In the genomic region with DNA sequence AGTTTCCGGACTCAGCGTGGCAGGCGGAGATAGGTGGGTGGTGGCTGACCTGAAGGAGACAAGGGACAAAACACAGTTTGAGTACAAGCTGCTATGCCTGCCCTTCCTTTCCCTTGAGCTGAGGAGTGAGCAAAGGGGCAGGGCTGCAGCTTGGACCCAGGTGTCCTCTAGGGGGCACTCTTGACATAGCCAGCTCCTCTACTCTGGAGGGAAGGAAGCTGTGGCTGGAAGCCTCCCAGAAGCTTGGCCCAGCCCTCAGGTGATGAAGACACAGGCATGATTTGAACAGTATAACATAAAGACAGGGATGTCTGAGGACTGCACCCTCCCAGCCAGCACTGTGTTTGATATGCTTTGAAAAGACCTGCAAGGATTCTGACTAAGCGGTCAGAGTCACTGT, we compare ENCODE assay signal across 7 mouse cellular contexts. TPM values are rescaled to one million over a fixed set of nuclear protein-coding genes. Genes with fewer than 3 reads are reported as not detected.
DNase-seq lines count a peak whose midpoint lies in the region; ATAC-seq lines count a peak whose summit lies in the region.

No protein-coding gene starts in this region.

- no peak overlapping the region for H3K4me2 ChIP-seq in intestine, embryonic 15.5 days (replicated peaks)
- H3K4me2 ChIP-seq in midbrain, embryonic 13.5 days (replicated peaks), result no peak overlapping the region

- intact Hi-C loops in gastrocnemius, postnatal 14 days (cut with DNase I; ENCODE audit: low total_unique reads), result loop anchor here (5.0 kb wide), 1 partner anchor 215 kb away; no protein-coding TSS in a partner anchor
- intact Hi-C loops in left cerebral cortex, postnatal 14 days (cut with DNase I), result loop anchor here (2.0 kb wide), 2 partner anchors 144 to 214 kb away; partner anchors contain the start of gene Osbpl3

- no peaks in the 10 kb centered on the region for H3K9me3 ChIP-seq in intestine, embryonic 15.5 days
- no peaks in the 10 kb centered on the region for H3K9me3 ChIP-seq in midbrain, embryonic 13.5 days

- ATAC-seq in intestine, embryonic 15.5 days, result peak; percentile 74
- ATAC-seq in midbrain, embryonic 13.5 days, result peak; percentile 88

- no peaks in the 10 kb centered on the region for H3K36me3 ChIP-seq in intestine, embryonic 15.5 days
- no peaks in the 10 kb centered on the region for H3K36me3 ChIP-seq in midbrain, embryonic 13.5 days

- H3K27me3 ChIP-seq in intestine, embryonic 15.5 days (replicated peaks), result no peaks in the 10 kb centered on the region
- H3K27me3 ChIP-seq in midbrain, embryonic 13.5 days, result no peaks in the 10 kb centered on the region

- DNase-seq in adrenal gland, adult 18-20 months (ENCODE audit: low spot score in 2 of 2), result peak; percentile 68 to 76
- peak; percentile 80 for DNase-seq in embryo, embryonic 10 days (ENCODE audit: low spot score)
- DNase-seq in gastrocnemius, postnatal 14 days, result peak; percentile 75
- DNase-seq in left cerebral cortex, postnatal 14 days (ENCODE audit: low spot score in 2 of 2), result peak; percentile 70 to 78
- peak; percentile 39 for DNase-seq in spleen, adult 12 weeks (ENCODE audit: low spot score)

- H3K27ac ChIP-seq in intestine, embryonic 15.5 days, result no peak overlapping the region
- H3K27ac ChIP-seq in midbrain, embryonic 13.5 days, result no peak overlapping the region

- 50% methylated on average over 4 of the region's 4 CpGs for WGBS in intestine, embryonic 15.5 days
- 44% methylated on average over 4 of the region's 4 CpGs for WGBS in midbrain, embryonic 13.5 days

- H3K9ac ChIP-seq in intestine, embryonic 15.5 days, result no peak overlapping the region
- H3K9ac ChIP-seq in midbrain, embryonic 13.5 days (replicated peaks), result no peak overlapping the region

- no peak overlapping the region for H3K4me3 ChIP-seq in intestine, embryonic 15.5 days (replicated peaks)
- no peak overlapping the region for H3K4me3 ChIP-seq in midbrain, embryonic 13.5 days (replicated peaks)

- H3K4me1 ChIP-seq in intestine, embryonic 15.5 days (replicated peaks), result no peaks in the 10 kb centered on the region
- H3K4me1 ChIP-seq in midbrain, embryonic 13.5 days (replicated peaks), result peaks cover 4% of the 10 kb centered on the region

RNA-seq across cellular contexts. Expression of gene Gsdme, which starts 49.0 kb away (rescaled TPM):
- 1 to 10 TPM; 1.2 to 1.3 TPM for total RNA-seq in adrenal gland, adult 18-20 months (2021)
- total RNA-seq in gastrocnemius, postnatal 14 days (2021), result 1 to 10 TPM in 1 of 2 experiments, under 1 TPM in 1; 0.66 to 1.7 TPM
- 29.1 and 31.1 TPM in 2 replicates for polyA plus RNA-seq in intestine, embryonic 15.5 days (2015; fragmentation: Nextera tagmentation; extraction: Ambion mirVana)
- 10 to 100 TPM; 12.1 to 14.2 TPM for total RNA-seq in left cerebral cortex, postnatal 14 days (2021)
- 64.9 and 71.6 TPM in 2 replicates for polyA plus RNA-seq in midbrain, embryonic 13.5 days (2015; fragmentation: Nextera tagmentation; extraction: Ambion mirVana)

Comparison
In these comparisons a context has a peak if more than half of its experiments do, and no peak if none do; other contexts are left out.
1. RNA of gene Gsdme, which starts 49.0 kb away (total RNA-seq): 12.1 to 14.2 TPM in left cerebral cortex, postnatal 14 days; 0.66 to 1.7 TPM in gastrocnemius, postnatal 14 days and 1.2 to 1.3 TPM in adrenal gland, adult 18-20 months; every median in the first group is over 4 times any median in the second.
2. Peak in every context shown above with its lines, with median percentiles within 50 percentile points of each other: DNase-seq.